Mouse (Mus musculus): ENCODE measurements around the gene Rps15.

The Rps15 gene

GRCm38 (mm10) chr10:80341491-80342304, 49.4 kb downstream of the Rps15 start:
- no peak for DNase-seq (ENCODE audit: low spot score)

DNA sequence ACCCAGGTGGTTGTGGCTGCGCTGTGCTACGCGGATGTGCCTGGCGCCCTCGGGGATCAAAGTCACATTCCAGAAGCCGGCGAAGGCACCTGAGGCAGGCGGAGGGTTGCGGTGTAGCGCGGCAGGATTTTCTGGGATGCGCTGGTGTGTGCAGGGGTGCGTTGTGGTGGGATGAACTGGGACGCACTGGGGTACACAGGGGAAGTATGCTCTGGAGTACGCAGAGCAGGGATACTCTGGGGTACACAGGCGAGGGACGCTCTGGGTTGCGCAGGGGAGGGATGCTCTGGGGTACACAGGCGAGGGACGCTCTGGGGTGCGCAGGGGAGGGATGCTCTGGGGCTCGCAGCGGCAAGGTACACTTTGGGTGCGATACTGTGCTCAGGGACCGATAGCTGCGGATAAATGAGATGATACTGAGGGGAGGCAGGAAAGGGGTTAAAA, 50.1 kb downstream of the Rps15 start:
- no peak for DNase-seq (ENCODE audit: low spot score)

GRCm38 (mm10) chr10:80342749-80343424, 50.6 kb downstream of the Rps15 start:
- peak; percentile 61 for DNase-seq (ENCODE audit: low spot score)

- DNase-seq (ENCODE audit: low spot score) = no peak
These were observed 51.2 kb downstream of the Rps15 start for GRCm38 (mm10) chr10:80343425-80343895.

Measured in lung, postnatal 25 days (tissue).